Mouse (Mus musculus) neural tube, embryonic 12.5 days (tissue): Measurements from ENCODE around the gene Gm49416. TPM values are rescaled to one million over a fixed set of nuclear protein-coding genes. Genes with fewer than 3 reads are reported as not detected.
A peak's percentile ranks its signal among the peaks of the same experiment; 100 is the strongest.

Experiments used
- ATAC-seq: fragments of 200-750 bp; cut with Nextera tagmentation; 2 replicates; pipeline ENCODE4 v1.8.0; 2017; ENCODE audit warnings: low read depth, mild to moderate bottlenecking, moderate TSS enrichment, moderate library complexity; ENCODE audit not compliant: low FRiP score
- H3K27ac ChIP-seq: fragments of 300-500 bp; sonication (generic); 2 replicates; pipeline ENCODE4 v1.5.1; 2016
- H3K27me3 ChIP-seq: fragments of 300-500 bp; sonication (generic); replicated peaks from 2 replicates; pipeline ENCODE4 v1.6.1; 2016; ENCODE audit warnings: mild to moderate bottlenecking
- H3K36me3 ChIP-seq: fragments of 300-500 bp; sonication (generic); 2 replicates; pipeline ENCODE4 v1.6.1; 2016; ENCODE audit warnings: mild to moderate bottlenecking
- H3K4me1 ChIP-seq: fragments of 300-500 bp; sonication (generic); 2 replicates; pipeline ENCODE4 v1.6.1; 2016
- H3K4me2 ChIP-seq: fragments of 300-500 bp; sonication (generic); replicated peaks from 2 replicates; pipeline ENCODE4 v1.6.1; 2016; ENCODE audit warnings: mild to moderate bottlenecking
- H3K4me3 ChIP-seq: fragments of 300-500 bp; sonication (generic); 2 replicates; pipeline ENCODE4 v1.5.1; 2016
- H3K9ac ChIP-seq: fragments of 300-500 bp; sonication (generic); 2 replicates; pipeline ENCODE4 v1.6.1; 2016; ENCODE audit warnings: mild to moderate bottlenecking
- H3K9me3 ChIP-seq: fragments of 300-500 bp; sonication (generic); 2 replicates; pipeline ENCODE4 v1.6.1; 2016; ENCODE audit warnings: mild to moderate bottlenecking
- WGBS: fragments of 180-500 bp; shearing (Covaris S2); methylation state at CpG from one replicate; pipeline ENCODE4 v1.1.7; 2016; 5-methylcytosine and 5-hydroxymethylcytosine counted together
- polyA plus RNA-seq: library from polyadenylated mRNA; unstranded; fragments of >200 nt; fragmentation: Nextera tagmentation; extraction: Ambion mirVana; gene quantifications from 2 replicates; pipeline ENCODE4 v1.2.1, GENCODE M21; 2016

Gene Gm49416
- polyA plus RNA-seq, 1 experiment from 2014 or later, result not detected

DNA sequence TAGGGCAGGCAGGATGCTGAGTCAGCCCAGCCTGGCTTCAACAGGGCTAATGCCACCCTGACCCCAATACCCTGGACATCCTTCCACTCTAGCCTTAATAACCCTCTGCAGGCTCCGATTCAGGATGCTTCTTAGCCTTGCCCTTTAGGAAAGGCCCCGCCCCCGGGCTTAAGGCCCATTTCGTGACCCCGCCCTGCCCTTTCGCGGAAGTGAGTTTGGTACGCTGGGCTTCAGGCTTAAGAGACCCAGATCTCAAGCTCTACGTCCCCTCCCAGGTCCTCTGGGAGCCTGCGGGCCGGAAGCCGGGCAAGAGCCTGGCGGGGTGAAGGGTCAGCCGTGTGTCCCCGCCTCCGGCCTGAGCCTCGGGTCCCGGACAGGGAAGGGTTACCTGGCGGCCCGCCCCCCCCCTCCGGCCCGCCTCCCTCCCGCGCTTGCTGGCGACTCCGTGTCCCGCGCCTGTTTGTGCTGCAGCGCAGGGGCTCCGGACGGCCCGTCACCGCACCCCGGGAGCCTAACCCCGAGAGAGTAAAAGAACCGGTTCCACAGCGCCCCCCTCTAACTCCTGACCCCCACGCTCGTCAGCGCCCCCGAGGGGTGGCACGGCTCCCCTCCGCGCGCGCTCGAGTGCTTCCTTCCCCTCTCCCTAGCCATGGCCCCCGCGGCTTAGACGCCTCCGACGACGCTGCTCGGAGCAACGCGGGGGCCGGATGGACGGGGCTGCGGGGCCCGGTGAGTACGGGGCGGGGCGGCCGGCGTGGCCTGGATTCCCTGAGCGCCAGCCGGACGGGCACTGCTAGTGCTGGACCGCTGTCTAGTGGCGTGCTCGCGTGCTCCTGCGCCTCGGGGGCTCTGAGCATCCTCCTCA, 40.7 kb downstream of the Gm49416 start, which contains the start of the genes Rom1 and Eml3:
Gene Rom1 (minus strand): TSS at position 133 of the 865 bp plus-strand sequence.
Gene Eml3 (plus strand): TSS at position 329 of the 865 bp plus-strand sequence.
- peak; percentile 67 for ATAC-seq
- H3K4me3 ChIP-seq, result peak within 1 kb of the TSS; percentile 59

DNA sequence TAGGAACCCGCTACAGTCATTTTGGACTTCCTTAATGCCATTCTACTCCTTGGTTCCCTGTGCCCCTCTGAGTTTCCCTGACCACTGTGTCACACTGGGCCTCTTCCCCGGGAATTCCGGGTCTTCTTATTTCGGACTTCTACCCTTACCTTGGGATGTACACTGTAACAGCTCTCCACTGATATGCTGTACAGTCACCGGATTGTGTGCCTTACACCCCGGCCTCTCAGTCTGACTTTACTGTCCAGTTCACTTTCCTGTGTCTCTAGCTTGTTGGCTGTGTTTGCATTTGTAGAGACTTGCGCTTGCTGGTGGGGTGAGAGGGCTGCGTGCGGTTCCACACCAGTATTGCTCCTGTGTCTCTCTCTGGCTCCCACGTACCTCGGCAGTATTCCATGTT, 41.4 kb downstream of the Gm49416 start:
- Histone ChIP-seq H3K4me2 (peak overlapping the region; percentile 84), H3K9me3 (no peaks in the 10 kb centered on the region), H3K27me3 (no peaks in the 10 kb centered on the region), H3K9ac (peak overlapping the region; percentile 72), H3K4me1 (peaks cover 20% of the 10 kb centered on the region), H3K4me3 (peak overlapping the region; percentile 59), H3K36me3 (peaks cover 34% of the 10 kb centered on the region), H3K27ac (no peak overlapping the region)
- 16% methylated on average over 11 of the region's 11 CpGs for WGBS
- peak; percentile 13; the same call in 1 of the 2 replicates for ATAC-seq

More for the DNA sequence above, 40.7 kb downstream of the Gm49416 start, which contains the start of the genes Rom1 and Eml3:
- Histone ChIP-seq H3K27me3 (no peaks in the 10 kb centered on the region), H3K4me2 (peak within 1 kb of the TSS; percentile 84), H3K4me1 (peaks cover 20% of the 10 kb centered on the region), H3K9ac (peak within 1 kb of the TSS; percentile 72), H3K36me3 (peaks cover 34% of the 10 kb centered on the region), H3K9me3 (no peaks in the 10 kb centered on the region), H3K27ac (no peak within 1 kb of the TSS)
- under 1% methylated on average over 70 of the region's 74 CpGs for WGBS

DNA sequence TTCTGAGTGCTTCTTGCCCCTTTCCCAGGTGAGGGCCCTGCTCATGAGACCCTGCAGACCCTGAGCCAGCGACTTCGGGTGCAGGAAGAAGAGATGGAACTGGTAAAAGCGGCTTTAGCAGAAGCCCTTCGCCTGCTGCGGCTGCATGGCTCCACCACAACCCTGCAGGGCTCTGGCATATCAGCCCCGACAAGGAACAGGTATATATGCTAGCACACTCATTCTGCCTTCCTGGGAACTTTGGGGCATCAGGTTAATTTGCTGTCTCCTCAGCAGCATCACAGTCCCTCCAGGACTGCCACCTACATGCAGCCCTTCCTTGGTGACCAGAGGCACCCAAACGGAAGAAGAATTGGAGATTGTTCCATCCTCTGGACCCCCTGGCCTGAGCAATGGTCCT, 42.0 kb downstream of the Gm49416 start:
- H3K9me3 ChIP-seq, result no peaks in the 10 kb centered on the region
- H3K36me3 ChIP-seq, result peaks cover 29% of the 10 kb centered on the region
- H3K27ac ChIP-seq, result no peak overlapping the region
- 84% methylated on average over 7 of the region's 7 CpGs for WGBS
- peaks cover 20% of the 10 kb centered on the region for H3K4me1 ChIP-seq
- H3K9ac ChIP-seq, result no peak overlapping the region
- H3K4me2 ChIP-seq, result peak overlapping the region; percentile 84
- H3K27me3 ChIP-seq, result no peaks in the 10 kb centered on the region
- ATAC-seq, result no peak
- no peak overlapping the region; the same call in 1 of the 2 replicates for H3K4me3 ChIP-seq

DNA sequence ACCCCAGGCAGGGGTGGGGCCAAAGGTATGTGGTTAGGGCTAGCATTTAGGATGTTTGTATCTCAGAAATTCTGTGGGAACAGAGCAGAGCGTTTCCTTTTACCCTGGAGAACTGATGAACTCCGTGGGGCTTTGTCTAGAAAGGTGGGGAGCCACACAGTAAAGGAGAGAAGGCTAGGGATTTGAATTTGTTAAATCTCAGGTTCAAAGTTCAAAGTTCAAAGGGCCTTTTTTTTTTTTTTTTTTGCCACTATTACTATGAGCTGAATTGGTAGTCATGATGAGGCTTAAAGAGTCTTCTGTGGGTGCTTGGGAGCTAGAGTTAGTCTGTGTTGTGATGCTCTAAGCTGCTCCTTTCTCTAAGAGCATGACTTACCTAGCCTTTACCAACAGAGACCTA, 48.0 kb downstream of the Gm49416 start:
- Histone ChIP-seq H3K27ac (no peak overlapping the region), H3K4me3 (no peak overlapping the region), H3K9me3 (no peaks in the 10 kb centered on the region), H3K4me2 (no peak overlapping the region), H3K9ac (no peak overlapping the region), H3K36me3 (peaks cover 14% of the 10 kb centered on the region; the same call in 1 of the 2 replicates), H3K27me3 (no peaks in the 10 kb centered on the region), H3K4me1 (peaks cover 11% of the 10 kb centered on the region)
- 95% methylated on average over 2 of the region's 2 CpGs for WGBS
- ATAC-seq, result no peak

DNA sequence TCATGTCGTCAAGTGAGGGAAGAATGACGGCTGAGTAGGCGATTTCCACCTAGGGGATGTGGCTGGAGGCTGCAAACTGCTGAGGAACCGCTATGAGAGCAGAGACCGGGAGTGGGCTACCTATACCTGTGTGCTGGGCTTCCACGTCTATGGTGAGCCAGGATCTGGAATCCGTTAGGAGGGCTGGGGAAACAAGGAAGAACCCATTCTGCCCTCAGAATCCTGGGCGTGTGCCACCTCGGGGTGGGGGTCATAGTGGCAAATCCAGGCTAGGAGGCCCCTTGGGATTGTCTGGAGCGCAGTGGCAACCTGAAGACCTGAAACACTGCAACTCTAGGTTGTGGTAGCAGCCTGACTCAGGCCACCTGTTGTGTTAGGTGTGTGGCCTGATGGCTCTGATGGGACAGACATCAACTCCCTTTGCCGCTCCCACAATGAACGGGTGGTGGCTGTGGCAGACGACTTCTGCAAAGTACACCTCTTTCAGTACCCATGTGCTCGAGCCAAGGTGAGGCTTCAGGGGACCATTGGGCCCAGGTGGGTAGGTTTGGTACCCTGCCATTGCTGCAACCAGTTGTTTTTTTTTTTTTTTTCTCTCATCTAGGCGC, 51.9 kb downstream of the Gm49416 start:
- Histone ChIP-seq H3K4me3 (no peak overlapping the region), H3K4me1 (peaks cover 27% of the 10 kb centered on the region), H3K9me3 (no peaks in the 10 kb centered on the region), H3K9ac (no peak overlapping the region), H3K27me3 (no peaks in the 10 kb centered on the region), H3K4me2 (peak overlapping the region; percentile 75), H3K27ac (0 out of 2 replicates have a peak overlapping the region, but pooled peaks have one; percentile 96), H3K36me3 (peaks cover 15% of the 10 kb centered on the region)
- WGBS, result 77% methylated on average over 15 of the region's 15 CpGs
- no peak for ATAC-seq

DNA sequence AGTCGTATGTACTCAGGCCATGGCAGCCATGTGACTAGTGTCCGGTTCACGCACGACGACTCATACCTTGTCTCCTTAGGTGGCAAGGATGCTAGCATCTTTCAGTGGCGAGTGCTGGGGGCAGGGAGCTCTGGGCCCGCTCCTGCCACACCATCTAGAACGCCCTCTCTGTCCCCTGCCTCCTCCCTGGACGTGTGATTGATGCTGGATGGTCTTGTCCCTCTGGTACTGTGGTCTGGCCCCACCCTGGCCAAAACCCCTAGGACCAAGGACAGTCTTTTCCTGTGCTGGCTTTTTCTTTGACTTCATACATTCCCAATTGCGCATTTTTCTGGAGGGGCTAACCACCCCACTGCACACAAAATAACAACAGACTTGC, 52.4 kb downstream of the Gm49416 start:
- peaks cover 19% of the 10 kb centered on the region for H3K36me3 ChIP-seq
- peak; percentile 46 for ATAC-seq

DNA sequence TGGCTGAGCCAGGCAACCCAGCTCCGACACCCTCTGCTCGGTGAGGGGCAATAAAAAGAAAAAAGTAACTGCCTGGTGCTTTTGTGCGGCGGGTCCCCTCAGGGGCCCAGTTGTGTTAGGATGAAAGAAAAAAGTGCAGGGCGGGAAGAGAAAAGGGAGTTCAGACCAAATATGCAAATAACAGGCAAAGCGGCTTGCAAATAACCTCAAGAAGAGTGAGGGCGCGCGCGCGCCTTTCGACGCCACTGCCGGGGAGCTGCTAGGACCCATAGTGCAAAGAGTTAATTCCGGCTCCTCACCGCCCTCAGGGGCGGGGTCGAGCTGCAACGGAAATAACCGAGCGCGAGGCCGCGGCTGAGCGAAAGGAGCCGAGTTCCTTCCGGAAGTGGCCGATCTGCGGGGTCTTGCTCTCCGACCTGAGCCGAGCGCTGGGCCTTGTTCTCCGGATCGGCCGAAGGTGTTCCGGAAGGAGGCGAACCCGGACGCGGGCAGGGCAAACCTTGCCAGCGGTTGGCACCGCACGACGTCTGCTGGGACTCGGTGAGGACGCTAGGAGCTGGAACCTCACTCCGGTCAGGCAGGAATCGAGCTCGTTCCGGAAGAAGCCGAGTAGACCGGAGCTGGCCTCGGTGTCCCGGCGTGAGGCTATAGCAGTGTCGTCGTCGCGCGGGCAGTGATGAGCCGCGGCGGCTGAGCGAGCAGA, 52.9 kb downstream of the Gm49416 start, which contains the start of gene Mta2:
Gene Mta2 (plus strand): TSS at position 361 of the 703 bp plus-strand sequence.
- no peaks in the 10 kb centered on the region for H3K27me3 ChIP-seq
- peaks cover 19% of the 10 kb centered on the region for H3K36me3 ChIP-seq
- H3K9ac ChIP-seq, result peak within 1 kb of the TSS; percentile 99
- H3K4me2 ChIP-seq, result peak within 1 kb of the TSS; percentile 75
- peaks cover 27% of the 10 kb centered on the region for H3K4me1 ChIP-seq
- peak within 1 kb of the TSS; percentile 94 for H3K4me3 ChIP-seq
- peak within 1 kb of the TSS; percentile 96 for H3K27ac ChIP-seq
- H3K9me3 ChIP-seq, result no peaks in the 10 kb centered on the region
- ATAC-seq, result peak; percentile 96
- WGBS, result under 1% methylated on average over 64 of the region's 64 CpGs

More for the DNA sequence above, 52.4 kb downstream of the Gm49416 start:
- Histone ChIP-seq H3K4me3 (peak overlapping the region; percentile 94), H3K4me1 (peaks cover 27% of the 10 kb centered on the region), H3K9me3 (no peaks in the 10 kb centered on the region), H3K4me2 (peak overlapping the region; percentile 75), H3K27me3 (no peaks in the 10 kb centered on the region), H3K9ac (peak overlapping the region; percentile 57), H3K27ac (0 out of 2 replicates have a peak overlapping the region, but pooled peaks have one; percentile 96)
- WGBS, result 21% methylated on average over 10 of the region's 10 CpGs

DNA sequence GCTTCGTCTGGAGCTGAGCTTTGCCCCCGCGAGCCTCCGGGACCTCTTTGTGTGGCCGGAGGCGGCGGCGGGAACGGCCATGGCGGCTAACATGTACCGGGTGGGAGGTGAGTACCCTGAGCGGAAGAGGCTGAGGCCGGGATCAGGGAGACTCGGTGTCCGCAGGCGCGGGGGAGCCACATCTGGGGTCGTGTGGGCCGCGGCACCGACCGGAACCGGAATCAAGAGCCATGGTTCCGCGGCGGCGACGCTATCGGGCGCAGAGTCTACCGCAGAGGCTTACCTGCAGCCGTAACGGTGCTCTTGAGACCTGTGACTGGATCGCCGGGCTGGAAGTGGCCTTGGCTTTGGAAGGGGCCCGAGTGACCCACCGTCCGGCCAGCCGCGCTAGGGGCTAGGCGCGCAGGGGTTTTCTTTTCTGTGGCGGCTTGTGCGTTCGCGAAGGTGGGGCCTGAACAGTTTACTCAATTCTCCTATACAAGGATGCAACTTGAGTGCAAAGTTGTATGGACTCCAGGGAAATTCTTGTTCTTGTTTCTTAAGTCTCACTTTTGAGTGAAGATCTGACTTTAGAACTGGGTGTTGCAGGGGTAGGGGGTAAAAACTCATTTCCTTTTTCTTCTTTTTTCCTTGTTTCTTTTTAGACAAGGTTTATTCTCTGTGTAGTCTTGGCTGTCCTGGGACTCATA, 53.7 kb downstream of the Gm49416 start:
- Histone ChIP-seq H3K27ac (peak overlapping the region; percentile 96), H3K4me2 (peak overlapping the region; percentile 75), H3K9me3 (no peaks in the 10 kb centered on the region), H3K4me1 (peaks cover 27% of the 10 kb centered on the region), H3K36me3 (peaks cover 25% of the 10 kb centered on the region), H3K4me3 (peak overlapping the region; percentile 94), H3K9ac (peak overlapping the region; percentile 99), H3K27me3 (no peaks in the 10 kb centered on the region)
- under 1% methylated on average over 46 of the region's 46 CpGs for WGBS
- ATAC-seq, result peak; percentile 72

DNA sequence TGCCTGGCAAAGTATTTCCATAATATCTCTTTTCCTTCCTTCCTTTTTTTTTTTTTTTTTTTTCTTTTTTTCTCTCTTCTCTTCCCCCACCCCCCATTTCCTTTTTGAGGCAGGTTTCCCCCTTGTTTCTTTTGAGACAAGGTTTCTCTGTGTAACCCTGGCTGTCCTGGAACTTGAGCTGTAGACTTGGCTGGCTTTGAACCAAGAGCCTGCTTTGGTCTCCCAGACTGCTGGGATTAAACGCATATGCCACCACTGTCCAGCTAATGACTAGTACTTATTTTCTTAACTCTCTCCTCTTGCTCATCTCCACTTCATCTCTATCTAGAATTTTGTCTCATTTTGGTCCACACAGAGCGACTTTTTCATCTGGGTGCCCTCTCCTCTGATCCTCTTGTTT, 54.3 kb downstream of the Gm49416 start:
- 80% methylated on average over 2 of the region's 2 CpGs for WGBS
- Histone ChIP-seq H3K36me3 (peaks cover 31% of the 10 kb centered on the region), H3K27ac (no peak overlapping the region), H3K9me3 (no peaks in the 10 kb centered on the region), H3K27me3 (no peaks in the 10 kb centered on the region), H3K4me2 (peak overlapping the region; percentile 75), H3K4me1 (peaks cover 27% of the 10 kb centered on the region), H3K4me3 (peak overlapping the region; percentile 94), H3K9ac (peak overlapping the region; percentile 99)
- no peak for ATAC-seq

DNA sequence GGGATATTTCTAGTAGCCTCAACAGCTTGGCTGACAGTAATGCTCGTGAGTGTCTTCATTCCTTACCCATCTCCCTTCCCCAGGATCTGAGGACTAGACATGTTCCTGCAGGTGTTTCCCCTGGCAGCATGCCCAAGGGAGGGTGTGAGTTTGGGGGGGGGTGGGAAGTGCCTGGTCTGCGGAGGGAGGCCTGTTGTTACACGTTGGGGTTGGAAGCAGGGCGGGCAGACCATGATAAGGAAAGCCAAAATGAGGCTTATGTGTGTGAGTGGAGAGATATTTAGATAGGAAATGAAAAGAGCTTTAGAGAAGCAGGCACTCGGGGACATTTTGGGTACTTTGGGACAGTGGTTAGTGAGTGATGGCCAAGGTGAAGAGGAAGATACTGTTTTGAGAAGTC, 55.3 kb downstream of the Gm49416 start:
- WGBS, result 76% methylated on average over 5 of the region's 5 CpGs
- peak overlapping the region; percentile 26; the same call in 1 of the 2 replicates for H3K9ac ChIP-seq

DNA sequence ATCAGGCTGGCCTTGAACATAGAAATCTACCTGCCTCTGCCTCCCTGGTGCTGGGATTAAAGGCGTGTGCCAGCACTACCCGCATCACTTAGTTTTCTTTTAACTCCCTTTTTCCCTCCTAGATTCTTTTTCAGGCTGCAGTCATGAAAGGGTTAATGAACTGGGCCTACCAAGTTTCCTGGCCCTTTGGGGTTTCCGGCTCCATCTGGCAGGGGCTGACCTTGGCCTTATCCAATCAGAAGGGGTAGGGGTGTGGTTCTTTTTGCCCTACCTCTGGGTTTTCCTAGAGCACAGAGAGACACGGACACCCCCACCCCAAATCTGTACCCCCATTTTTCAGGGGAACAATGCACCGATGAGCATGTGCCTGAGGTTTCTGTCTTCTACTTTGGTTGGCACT, 56.0 kb downstream of the Gm49416 start:
- Histone ChIP-seq H3K27me3 (no peaks in the 10 kb centered on the region), H3K27ac (no peak overlapping the region), H3K9me3 (no peaks in the 10 kb centered on the region), H3K4me2 (peak overlapping the region; percentile 40), H3K4me1 (peaks cover 27% of the 10 kb centered on the region), H3K9ac (no peak overlapping the region), H3K36me3 (peaks cover 48% of the 10 kb centered on the region), H3K4me3 (no peak overlapping the region)
- WGBS, result 48% methylated on average over 5 of the region's 5 CpGs
- ATAC-seq, result no peak

More for the DNA sequence above, 55.3 kb downstream of the Gm49416 start:
- no peak overlapping the region for H3K27ac ChIP-seq
- H3K27me3 ChIP-seq, result no peaks in the 10 kb centered on the region
- H3K4me3 ChIP-seq, result no peak overlapping the region
- peaks cover 27% of the 10 kb centered on the region for H3K4me1 ChIP-seq
- H3K9me3 ChIP-seq, result no peaks in the 10 kb centered on the region
- peak overlapping the region; percentile 41 for H3K4me2 ChIP-seq
- peaks cover 42% of the 10 kb centered on the region for H3K36me3 ChIP-seq
- no peak for ATAC-seq
